Mouse (Mus musculus) liver, embryonic 13.5 days (tissue): Measurements from ENCODE around the gene Emid1. TPM values are rescaled to one million over a fixed set of nuclear protein-coding genes. Genes with fewer than 3 reads are reported as not detected.

Experiments
- ATAC-seq: fragments of 200-750 bp; cut with Nextera tagmentation; 2 replicates; pipeline ENCODE4 v1.8.0; 2017; ENCODE audit warnings: low read depth, mild to moderate bottlenecking, moderate number of reproducible peaks, moderate library complexity
- DNase-seq: peaks from one replicate; pipeline ENCODE4 v3.0.0; 2022
- H3K27ac ChIP-seq: fragments of 300-500 bp; sonication (generic); 2 replicates; pipeline ENCODE4 v1.5.1; 2015; ENCODE audit warnings: moderate library complexity, mild to moderate bottlenecking, inconsistent platforms
- H3K27me3 ChIP-seq: fragments of 300-500 bp; sonication (generic); 2 replicates; pipeline ENCODE4 v1.6.1; 2015; ENCODE audit warnings: mild to moderate bottlenecking, inconsistent platforms
- H3K36me3 ChIP-seq: fragments of 300-500 bp; sonication (generic); 2 replicates; pipeline ENCODE4 v1.6.1; 2015; ENCODE audit warnings: mild to moderate bottlenecking, inconsistent platforms
- H3K4me1 ChIP-seq: fragments of 300-500 bp; sonication (generic); replicated peaks from 2 replicates; pipeline ENCODE4 v1.6.1; 2015; ENCODE audit warnings: inconsistent platforms
- H3K4me2 ChIP-seq: fragments of 300-500 bp; sonication (generic); 2 replicates; pipeline ENCODE4 v1.6.1; 2015; ENCODE audit warnings: inconsistent platforms, mild to moderate bottlenecking, moderate library complexity
- H3K4me3 ChIP-seq: fragments of 300-500 bp; sonication (generic); replicated peaks from 2 replicates; pipeline ENCODE4 v1.5.1; 2015; ENCODE audit warnings: mild to moderate bottlenecking, inconsistent platforms
- H3K9ac ChIP-seq: fragments of 300-500 bp; sonication (generic); 2 replicates; pipeline ENCODE4 v1.6.1; 2015; ENCODE audit warnings: mild to moderate bottlenecking, inconsistent platforms
- H3K9me3 ChIP-seq: fragments of 300-500 bp; sonication (generic); replicated peaks from 2 replicates; pipeline ENCODE4 v1.6.1; 2016; ENCODE audit warnings: inconsistent platforms
- WGBS: fragments of 180-500 bp; shearing (Covaris S2); methylation state at CpG from one replicate; pipeline ENCODE4 v1.1.7; 2015; ENCODE audit not compliant: insufficient replicate concordance; 5-methylcytosine and 5-hydroxymethylcytosine counted together
- polyA plus RNA-seq: library from polyadenylated mRNA; unstranded; fragments of >200 nt; fragmentation: Nextera tagmentation; extraction: Ambion mirVana; gene quantifications from 2 replicates; pipeline ENCODE4 v1.2.1, GENCODE M21; 2015

The Emid1 gene
- polyA plus RNA-seq, 1 experiment from 2014 or later: 4.5 TPM

GRCm38 (mm10) chr11:5182870-5183269 lies 30.8 kb upstream of the Emid1 start:
- H3K9ac ChIP-seq: no peak overlapping the region
- no peaks in the 10 kb centered on the region for H3K27me3 ChIP-seq
- no peak for ATAC-seq
- no peak overlapping the region for H3K27ac ChIP-seq
- H3K36me3 ChIP-seq: no peaks in the 10 kb centered on the region
- H3K4me2 ChIP-seq: no peak overlapping the region
- no peaks in the 10 kb centered on the region for H3K9me3 ChIP-seq
- H3K4me3 ChIP-seq: no peak overlapping the region
- 61% methylated on average over 4 of the region's 4 CpGs for WGBS
- DNase-seq: no peak
- H3K4me1 ChIP-seq: no peaks in the 10 kb centered on the region

- no peaks in the 10 kb centered on the region for H3K27me3 ChIP-seq
- no peaks in the 10 kb centered on the region for H3K9me3 ChIP-seq
- H3K4me1 ChIP-seq: no peaks in the 10 kb centered on the region
- no peak overlapping the region for H3K27ac ChIP-seq
- H3K36me3 ChIP-seq: no peaks in the 10 kb centered on the region
- ATAC-seq (no peak), DNase-seq (peak; percentile 58)
- no peak overlapping the region for H3K4me2 ChIP-seq
- 20% methylated on average over 13 of the region's 13 CpGs for WGBS
- no peak overlapping the region for H3K4me3 ChIP-seq
- H3K9ac ChIP-seq: no peak overlapping the region
These were observed 29.9 kb upstream of the Emid1 start for GRCm38 (mm10) chr11:5181850-5182404.

GRCm38 (mm10) chr11:5179391-5179790 lies 27.3 kb upstream of the Emid1 start:
- no peak for ATAC-seq
- H3K36me3 ChIP-seq: no peaks in the 10 kb centered on the region
- H3K4me2 ChIP-seq: no peak overlapping the region
- no peaks in the 10 kb centered on the region for H3K9me3 ChIP-seq
- H3K9ac ChIP-seq: no peak overlapping the region
- H3K27ac ChIP-seq: no peak overlapping the region
- no peaks in the 10 kb centered on the region for H3K4me1 ChIP-seq
- H3K27me3 ChIP-seq: no peaks in the 10 kb centered on the region
- DNase-seq: no peak
- WGBS: 56% methylated on average over 8 of the region's 8 CpGs
- no peak overlapping the region for H3K4me3 ChIP-seq

GRCm38 (mm10) chr11:5177171-5177570 lies 25.1 kb upstream of the Emid1 start:
- Histone ChIP-seq H3K27ac (no peak overlapping the region), H3K27me3 (no peaks in the 10 kb centered on the region), H3K9me3 (no peaks in the 10 kb centered on the region), H3K4me1 (no peaks in the 10 kb centered on the region), H3K36me3 (no peaks in the 10 kb centered on the region), H3K4me2 (no peak overlapping the region), H3K4me3 (no peak overlapping the region), H3K9ac (no peak overlapping the region)
- no peak for ATAC-seq
- WGBS: 37% methylated on average over 12 of the region's 12 CpGs
- no peak for DNase-seq

GRCm38 (mm10) chr11:5176685-5177084 lies 24.6 kb upstream of the Emid1 start:
- no peaks in the 10 kb centered on the region for H3K27me3 ChIP-seq
- H3K36me3 ChIP-seq: no peaks in the 10 kb centered on the region
- no peak overlapping the region for H3K9ac ChIP-seq
- DNase-seq (no peak), ATAC-seq (no peak)
- H3K4me3 ChIP-seq: no peak overlapping the region
- H3K4me2 ChIP-seq: no peak overlapping the region
- H3K27ac ChIP-seq: no peak overlapping the region
- no peaks in the 10 kb centered on the region for H3K4me1 ChIP-seq
- 61% methylated on average over 8 of the region's 8 CpGs for WGBS
- H3K9me3 ChIP-seq: no peaks in the 10 kb centered on the region

GRCm38 (mm10) chr11:5175866-5176265 lies 23.8 kb upstream of the Emid1 start:
- Histone ChIP-seq H3K4me3 (no peak overlapping the region), H3K27ac (no peak overlapping the region), H3K36me3 (no peaks in the 10 kb centered on the region), H3K4me1 (no peaks in the 10 kb centered on the region), H3K4me2 (no peak overlapping the region), H3K27me3 (no peaks in the 10 kb centered on the region), H3K9ac (no peak overlapping the region), H3K9me3 (no peaks in the 10 kb centered on the region)
- no peak for ATAC-seq
- 44% methylated on average over 2 of the region's 2 CpGs for WGBS
- no peak for DNase-seq

GRCm38 (mm10) chr11:5175141-5175540 lies 23.1 kb upstream of the Emid1 start:
- DNase-seq (no peak), ATAC-seq (no peak)
- H3K27me3 ChIP-seq: no peaks in the 10 kb centered on the region
- H3K4me3 ChIP-seq: no peak overlapping the region
- H3K27ac ChIP-seq: no peak overlapping the region
- H3K4me1 ChIP-seq: no peaks in the 10 kb centered on the region
- H3K4me2 ChIP-seq: no peak overlapping the region
- H3K9me3 ChIP-seq: no peaks in the 10 kb centered on the region
- H3K36me3 ChIP-seq: no peaks in the 10 kb centered on the region
- 63% methylated on average over 7 of the region's 7 CpGs for WGBS
- no peak overlapping the region for H3K9ac ChIP-seq

- Histone ChIP-seq H3K27ac (no peak overlapping the region), H3K4me1 (no peaks in the 10 kb centered on the region), H3K9me3 (no peaks in the 10 kb centered on the region), H3K4me2 (no peak overlapping the region), H3K36me3 (no peaks in the 10 kb centered on the region), H3K9ac (no peak overlapping the region), H3K27me3 (no peaks in the 10 kb centered on the region), H3K4me3 (no peak overlapping the region)
- no peak for DNase-seq
- ATAC-seq: no peak
- 56% methylated on average over 3 of the region's 3 CpGs for WGBS
These were observed 20.8 kb upstream of the Emid1 start for GRCm38 (mm10) chr11:5172861-5173260.

GRCm38 (mm10) chr11:5167311-5167710 lies 15.3 kb upstream of the Emid1 start:
- Histone ChIP-seq H3K36me3 (no peaks in the 10 kb centered on the region), H3K27ac (no peak overlapping the region), H3K27me3 (0 out of 2 replicates have a peak, but pooled peaks cover 5% of the 10 kb centered on the region), H3K9ac (no peak overlapping the region), H3K4me3 (no peak overlapping the region), H3K4me1 (0 out of 2 replicates have a peak, but pooled peaks cover 6% of the 10 kb centered on the region), H3K4me2 (no peak overlapping the region), H3K9me3 (no peaks in the 10 kb centered on the region)
- ATAC-seq (no peak), DNase-seq (no peak)
- 69% methylated on average over 9 of the region's 9 CpGs for WGBS

GRCm38 (mm10) chr11:5165471-5165916 lies 13.4 kb upstream of the Emid1 start:
- WGBS: 49% methylated on average over 8 of the region's 8 CpGs
- no peak for ATAC-seq

GRCm38 (mm10) chr11:5164310-5164709 lies 12.3 kb upstream of the Emid1 start:
- H3K9ac ChIP-seq: no peak overlapping the region
- H3K36me3 ChIP-seq: no peaks in the 10 kb centered on the region
- 0 out of 2 replicates have a peak, but pooled peaks cover 5% of the 10 kb centered on the region for H3K27me3 ChIP-seq
- H3K4me2 ChIP-seq: no peak overlapping the region
- 0 out of 2 replicates have a peak, but pooled peaks cover 6% of the 10 kb centered on the region for H3K4me1 ChIP-seq
- DNase-seq: no peak
- ATAC-seq: no peak
- 25% methylated on average over 8 of the region's 8 CpGs for WGBS
- H3K27ac ChIP-seq: no peak overlapping the region
- H3K9me3 ChIP-seq: 0 out of 2 replicates have a peak, but pooled peaks cover 5% of the 10 kb centered on the region
- H3K4me3 ChIP-seq: no peak overlapping the region

More at GRCm38 (mm10) chr11:5165471-5165916, 13.4 kb upstream of the Emid1 start:
- no peak for DNase-seq
- H3K27ac ChIP-seq: no peak overlapping the region
- H3K9ac ChIP-seq: no peak overlapping the region
- H3K4me1 ChIP-seq: 0 out of 2 replicates have a peak, but pooled peaks cover 6% of the 10 kb centered on the region
- H3K9me3 ChIP-seq: 0 out of 2 replicates have a peak, but pooled peaks cover 5% of the 10 kb centered on the region
- no peaks in the 10 kb centered on the region for H3K36me3 ChIP-seq
- H3K4me2 ChIP-seq: no peak overlapping the region
- no peak overlapping the region for H3K4me3 ChIP-seq
- 0 out of 2 replicates have a peak, but pooled peaks cover 5% of the 10 kb centered on the region for H3K27me3 ChIP-seq

GRCm38 (mm10) chr11:5163421-5163820 lies 11.4 kb upstream of the Emid1 start:
- H3K4me2 ChIP-seq: no peak overlapping the region
- no peak overlapping the region for H3K9ac ChIP-seq
- H3K9me3 ChIP-seq: 0 out of 2 replicates have a peak, but pooled peaks cover 5% of the 10 kb centered on the region
- no peak overlapping the region for H3K27ac ChIP-seq
- no peak overlapping the region for H3K4me3 ChIP-seq
- 0 out of 2 replicates have a peak, but pooled peaks cover 5% of the 10 kb centered on the region for H3K27me3 ChIP-seq
- 54% methylated on average over 8 of the region's 8 CpGs for WGBS
- H3K36me3 ChIP-seq: no peaks in the 10 kb centered on the region
- H3K4me1 ChIP-seq: 0 out of 2 replicates have a peak, but pooled peaks cover 6% of the 10 kb centered on the region
- ATAC-seq (no peak), DNase-seq (no peak)
